Mouse (Mus musculus): ENCODE results near the gene Atp5g3. TPM values are rescaled to one million over a fixed set of nuclear protein-coding genes. Genes with fewer than 3 reads are reported as not detected.

The Atp5g3 gene
- polyA plus RNA-seq (2015; fragmentation: Nextera tagmentation; extraction: Ambion mirVana), result 2,396 and 3,120 TPM in 2 replicates

DNA sequence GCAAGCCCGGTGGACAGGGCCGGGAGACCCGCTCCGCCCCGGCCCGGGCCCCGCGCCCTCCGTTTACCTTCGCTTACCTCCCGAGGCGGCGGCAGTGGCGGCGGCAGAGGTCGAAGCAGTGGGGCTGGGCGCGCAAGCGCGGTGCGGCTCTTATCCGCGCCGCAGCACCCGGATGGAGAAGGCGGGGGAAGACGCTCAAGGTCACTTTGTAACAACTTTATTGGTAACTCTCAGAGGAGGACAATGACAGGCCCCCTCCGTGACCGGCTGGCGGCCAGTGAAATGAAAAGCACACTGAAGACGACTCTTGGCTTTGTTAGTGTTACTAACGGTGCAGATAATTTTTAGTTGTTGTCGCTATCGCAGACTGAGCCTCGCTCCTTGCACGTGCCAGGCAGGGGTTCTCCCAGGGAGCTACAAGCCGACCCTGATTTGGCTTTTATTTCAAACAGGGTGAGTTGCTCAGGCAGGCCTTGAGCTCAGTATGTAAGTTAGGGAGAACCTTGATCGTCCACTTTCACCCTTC, at the start of gene Atp5g3:
Gene Atp5g3, minus strand, starts transcription at position 152 of the 526 bp plus-strand sequence.
- WGBS, result under 1% methylated on average over 38 of the region's 38 CpGs
- Histone ChIP-seq H3K4me3 (peak within 1 kb of the TSS; percentile 72), H3K4me1 (replicated peaks) (peaks cover 14% of the 10 kb centered on the region), H3K9me3 (replicated peaks) (no peaks in the 10 kb centered on the region), H3K27ac (peak within 1 kb of the TSS; percentile 94), H3K27me3 (no peaks in the 10 kb centered on the region), H3K4me2 (peak within 1 kb of the TSS; percentile 61), H3K9ac (peak within 1 kb of the TSS; percentile 95), H3K36me3 (peaks cover 31% of the 10 kb centered on the region)
- ATAC-seq (replicated peaks; ENCODE audit: insufficient number of reproducible peaks, insufficient read depth, low FRiP score, low read depth), result peak; percentile 95

- Histone ChIP-seq H3K4me2 (no peak overlapping the region), H3K27me3 (no peaks in the 10 kb centered on the region), H3K36me3 (no peaks in the 10 kb centered on the region), H3K4me3 (no peak overlapping the region), H3K9ac (no peak overlapping the region), H3K27ac (no peak overlapping the region), H3K9me3 (replicated peaks) (no peaks in the 10 kb centered on the region), H3K4me1 (replicated peaks) (no peaks in the 10 kb centered on the region)
- no peak for ATAC-seq (replicated peaks; ENCODE audit: insufficient number of reproducible peaks, insufficient read depth, low FRiP score, low read depth)
- WGBS, result 83% methylated on average over 6 of the region's 6 CpGs
Measured at GRCm38 (mm10) chr2:73958342-73958741, 47.2 kb upstream of the Atp5g3 start.

GRCm38 (mm10) chr2:73953612-73954011, 42.5 kb upstream of the Atp5g3 start:
- Histone ChIP-seq H3K9ac (no peak overlapping the region), H3K9me3 (replicated peaks) (no peaks in the 10 kb centered on the region), H3K4me2 (no peak overlapping the region), H3K27me3 (no peaks in the 10 kb centered on the region; the same call in 1 of the 2 replicates), H3K4me3 (no peak overlapping the region), H3K4me1 (replicated peaks) (no peaks in the 10 kb centered on the region), H3K27ac (no peak overlapping the region), H3K36me3 (no peaks in the 10 kb centered on the region)
- 87% methylated on average over 1 of the region's 1 CpGs for WGBS
- ATAC-seq (replicated peaks; ENCODE audit: insufficient number of reproducible peaks, insufficient read depth, low FRiP score, low read depth), result no peak

DNA sequence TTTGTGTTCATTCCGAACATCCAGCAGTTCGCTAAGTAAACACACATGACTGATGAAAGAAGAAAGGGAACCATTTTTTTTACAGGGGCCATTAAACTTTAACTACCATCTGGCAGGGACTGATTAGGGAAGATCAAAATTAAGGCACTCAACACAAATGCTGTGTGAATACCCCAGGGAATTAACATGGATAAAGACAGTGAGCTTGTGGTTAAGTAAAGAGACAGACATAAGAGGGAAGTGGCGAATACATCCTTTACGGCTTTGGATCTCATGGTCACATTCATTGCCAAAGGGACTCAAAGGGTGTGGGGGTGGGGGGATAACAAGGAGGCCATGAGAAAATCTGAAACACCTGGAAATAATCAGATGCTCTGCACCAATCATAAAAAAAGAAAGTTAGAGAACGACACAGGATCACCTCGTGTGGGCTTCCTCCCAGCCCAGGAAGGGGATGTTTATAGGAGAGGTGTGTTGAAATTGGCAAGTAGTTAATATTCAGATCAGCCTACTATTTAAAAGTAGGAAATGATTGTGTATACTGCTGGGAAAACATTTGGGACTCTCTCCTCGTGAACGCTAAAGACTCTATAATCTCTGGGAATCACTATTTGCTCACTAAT, 41.6 kb upstream of the Atp5g3 start:
- H3K9me3 ChIP-seq (replicated peaks), result no peaks in the 10 kb centered on the region
- no peaks in the 10 kb centered on the region for H3K36me3 ChIP-seq
- H3K27ac ChIP-seq, result no peak overlapping the region
- no peak overlapping the region for H3K4me2 ChIP-seq
- ATAC-seq (replicated peaks; ENCODE audit: insufficient number of reproducible peaks, insufficient read depth, low FRiP score, low read depth), result no peak
- H3K4me3 ChIP-seq, result no peak overlapping the region
- WGBS, result 59% methylated on average over 8 of the region's 8 CpGs
- H3K27me3 ChIP-seq, result no peaks in the 10 kb centered on the region; the same call in 1 of the 2 replicates
- no peak overlapping the region for H3K9ac ChIP-seq
- H3K4me1 ChIP-seq (replicated peaks), result no peaks in the 10 kb centered on the region

GRCm38 (mm10) chr2:73947360-73947759, 36.2 kb upstream of the Atp5g3 start:
- Histone ChIP-seq H3K4me1 (replicated peaks) (no peaks in the 10 kb centered on the region), H3K9ac (no peak overlapping the region), H3K9me3 (replicated peaks) (no peaks in the 10 kb centered on the region), H3K4me2 (no peak overlapping the region), H3K36me3 (no peaks in the 10 kb centered on the region), H3K4me3 (no peak overlapping the region), H3K27ac (no peak overlapping the region), H3K27me3 (no peaks in the 10 kb centered on the region; the same call in 1 of the 2 replicates)
- WGBS, result 85% methylated on average over 2 of the region's 2 CpGs
- no peak for ATAC-seq (replicated peaks; ENCODE audit: insufficient number of reproducible peaks, insufficient read depth, low FRiP score, low read depth)

DNA sequence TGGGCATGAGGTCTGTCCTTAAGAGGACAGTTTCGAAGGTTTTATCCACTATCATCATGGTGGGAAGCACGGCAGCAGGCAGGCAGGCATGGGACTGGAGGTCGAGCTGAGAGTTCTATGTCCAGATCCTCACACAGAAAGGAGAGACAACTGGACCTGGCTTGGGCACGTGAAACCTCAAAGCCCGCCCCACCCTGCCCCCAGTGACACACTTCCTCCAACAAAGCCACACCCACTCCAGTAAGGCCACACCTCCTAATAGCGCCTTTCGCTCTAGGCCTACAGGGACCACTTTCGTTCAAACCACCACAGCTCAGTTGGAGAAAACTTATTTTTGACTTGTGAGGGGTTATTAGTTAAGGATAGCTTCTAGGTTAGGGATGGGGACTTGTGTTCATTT, 32.6 kb upstream of the Atp5g3 start:
- Histone ChIP-seq H3K4me2 (no peak overlapping the region), H3K4me1 (replicated peaks) (no peaks in the 10 kb centered on the region), H3K36me3 (no peaks in the 10 kb centered on the region), H3K9ac (no peak overlapping the region), H3K9me3 (replicated peaks) (no peaks in the 10 kb centered on the region), H3K27ac (no peak overlapping the region), H3K27me3 (no peaks in the 10 kb centered on the region), H3K4me3 (no peak overlapping the region)
- no peak for ATAC-seq (replicated peaks; ENCODE audit: insufficient number of reproducible peaks, insufficient read depth, low FRiP score, low read depth)
- WGBS, result 86% methylated on average over 8 of the region's 8 CpGs

GRCm38 (mm10) chr2:73942844-73943243, 31.7 kb upstream of the Atp5g3 start:
- no peaks in the 10 kb centered on the region for H3K36me3 ChIP-seq
- WGBS, result 68% methylated on average over 3 of the region's 3 CpGs
- no peaks in the 10 kb centered on the region for H3K27me3 ChIP-seq
- H3K4me3 ChIP-seq, result no peak overlapping the region
- H3K9ac ChIP-seq, result no peak overlapping the region
- no peaks in the 10 kb centered on the region for H3K9me3 ChIP-seq (replicated peaks)
- ATAC-seq (replicated peaks; ENCODE audit: insufficient number of reproducible peaks, insufficient read depth, low FRiP score, low read depth), result no peak
- H3K27ac ChIP-seq, result no peak overlapping the region
- H3K4me1 ChIP-seq (replicated peaks), result no peaks in the 10 kb centered on the region
- no peak overlapping the region for H3K4me2 ChIP-seq

- Histone ChIP-seq H3K9me3 (replicated peaks) (no peaks in the 10 kb centered on the region), H3K4me1 (replicated peaks) (no peaks in the 10 kb centered on the region), H3K27ac (no peak overlapping the region), H3K9ac (no peak overlapping the region), H3K27me3 (no peaks in the 10 kb centered on the region), H3K4me2 (no peak overlapping the region), H3K4me3 (no peak overlapping the region), H3K36me3 (no peaks in the 10 kb centered on the region)
- ATAC-seq (replicated peaks; ENCODE audit: insufficient number of reproducible peaks, insufficient read depth, low FRiP score, low read depth), result no peak
- 27% methylated on average over 1 of the region's 1 CpGs for WGBS
Measured at GRCm38 (mm10) chr2:73941281-73941680, 30.2 kb upstream of the Atp5g3 start.

DNA sequence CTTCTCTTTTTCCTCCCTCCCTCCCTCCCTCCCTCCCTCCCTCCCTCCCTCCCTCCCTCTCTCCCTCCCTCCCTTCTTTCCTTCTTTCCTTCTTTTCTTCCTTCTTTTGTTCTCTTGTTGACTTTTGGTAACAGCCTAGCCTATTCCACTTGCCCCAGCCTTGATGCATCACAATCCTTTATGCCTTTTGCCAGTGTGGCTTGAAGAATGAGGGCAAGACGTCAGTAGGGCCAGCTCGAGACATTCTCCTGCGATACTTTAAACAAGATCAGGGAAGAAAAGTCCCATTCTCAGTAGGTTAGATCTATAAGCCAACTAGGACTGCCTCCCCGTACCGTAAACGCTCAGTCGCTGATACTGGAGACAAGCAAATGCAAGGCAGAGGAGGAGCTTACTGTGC, 29.3 kb upstream of the Atp5g3 start:
- Histone ChIP-seq H3K27me3 (no peaks in the 10 kb centered on the region), H3K4me3 (no peak overlapping the region), H3K9me3 (replicated peaks) (no peaks in the 10 kb centered on the region), H3K4me2 (no peak overlapping the region), H3K36me3 (no peaks in the 10 kb centered on the region), H3K4me1 (replicated peaks) (no peaks in the 10 kb centered on the region), H3K9ac (no peak overlapping the region), H3K27ac (no peak overlapping the region)
- WGBS, result 84% methylated on average over 7 of the region's 7 CpGs
- no peak for ATAC-seq (replicated peaks; ENCODE audit: insufficient number of reproducible peaks, insufficient read depth, low FRiP score, low read depth)

DNA sequence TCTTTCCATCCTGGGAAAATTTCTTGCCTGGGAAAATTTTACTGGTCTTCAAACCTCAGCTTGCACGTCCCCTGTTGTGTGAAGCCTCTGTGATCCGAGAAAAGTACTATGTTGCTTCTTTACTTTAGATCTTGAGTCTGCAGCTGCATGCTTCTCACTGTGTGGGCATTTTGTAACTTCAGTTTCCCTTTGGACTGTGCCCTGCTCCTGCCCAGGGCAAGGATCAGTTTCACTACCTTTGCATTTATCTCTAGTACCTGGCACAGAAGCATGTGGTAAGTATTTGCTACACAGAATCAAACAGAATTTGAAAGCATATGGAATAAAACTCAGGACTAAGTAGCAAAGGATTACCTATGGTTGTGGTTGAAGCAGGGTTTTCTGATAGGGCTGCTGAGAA, 27.8 kb upstream of the Atp5g3 start:
- ATAC-seq (replicated peaks; ENCODE audit: insufficient number of reproducible peaks, insufficient read depth, low FRiP score, low read depth), result no peak
- Histone ChIP-seq H3K4me2 (no peak overlapping the region), H3K4me1 (replicated peaks) (no peaks in the 10 kb centered on the region), H3K9ac (no peak overlapping the region), H3K9me3 (replicated peaks) (no peaks in the 10 kb centered on the region), H3K36me3 (no peaks in the 10 kb centered on the region), H3K4me3 (no peak overlapping the region), H3K27me3 (no peaks in the 10 kb centered on the region), H3K27ac (no peak overlapping the region)
- 78% methylated on average over 2 of the region's 2 CpGs for WGBS

GRCm38 (mm10) chr2:73932676-73933313, 21.7 kb upstream of the Atp5g3 start:
- Histone ChIP-seq H3K4me3 (no peak overlapping the region), H3K4me1 (replicated peaks) (no peaks in the 10 kb centered on the region), H3K36me3 (no peaks in the 10 kb centered on the region), H3K4me2 (no peak overlapping the region), H3K9me3 (replicated peaks) (no peaks in the 10 kb centered on the region), H3K27me3 (no peaks in the 10 kb centered on the region), H3K9ac (no peak overlapping the region), H3K27ac (no peak overlapping the region)
- ATAC-seq (replicated peaks; ENCODE audit: insufficient number of reproducible peaks, insufficient read depth, low FRiP score, low read depth), result no peak
- WGBS, result 76% methylated on average over 8 of the region's 8 CpGs

DNA sequence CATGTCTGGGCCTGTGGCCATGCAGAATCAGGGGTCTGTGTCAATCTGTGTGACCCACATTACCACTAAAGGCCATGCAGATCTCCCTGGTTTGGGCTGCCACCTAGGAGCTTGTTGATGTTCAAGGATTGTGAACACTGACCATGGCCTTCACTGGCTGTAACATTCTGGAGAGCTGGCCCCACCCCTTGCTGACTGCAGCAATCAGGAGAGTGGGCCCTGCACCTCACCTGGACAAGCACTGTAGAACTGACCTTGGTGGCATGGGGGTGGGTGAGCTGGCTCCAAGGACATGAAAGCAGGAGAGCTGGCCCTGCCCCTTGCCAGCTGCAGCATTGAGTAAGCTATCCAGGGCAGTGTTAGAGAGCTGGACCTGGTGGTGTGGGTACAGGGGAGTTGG, 16.6 kb upstream of the Atp5g3 start:
- Histone ChIP-seq H3K27me3 (no peaks in the 10 kb centered on the region), H3K4me1 (replicated peaks) (no peaks in the 10 kb centered on the region)
- no peak for ATAC-seq (replicated peaks; ENCODE audit: insufficient number of reproducible peaks, insufficient read depth, low FRiP score, low read depth)

More for the DNA sequence above, 16.6 kb upstream of the Atp5g3 start:
- Histone ChIP-seq H3K36me3 (no peaks in the 10 kb centered on the region), H3K4me2 (no peak overlapping the region), H3K9me3 (replicated peaks) (no peaks in the 10 kb centered on the region), H3K27ac (no peak overlapping the region), H3K9ac (no peak overlapping the region), H3K4me3 (no peak overlapping the region)
